Mouse (Mus musculus) natural killer cell, adult 2 months (primary cell): ENCODE results near the gene Mtmr12.

Source experiments
- DNase-seq, 2 experiments: peaks; one replicate each; pipeline ENCODE4 v3.0.0; 2022; ENCODE audit warnings: low spot score in 2 of 2

Mtmr12 gene

DNA sequence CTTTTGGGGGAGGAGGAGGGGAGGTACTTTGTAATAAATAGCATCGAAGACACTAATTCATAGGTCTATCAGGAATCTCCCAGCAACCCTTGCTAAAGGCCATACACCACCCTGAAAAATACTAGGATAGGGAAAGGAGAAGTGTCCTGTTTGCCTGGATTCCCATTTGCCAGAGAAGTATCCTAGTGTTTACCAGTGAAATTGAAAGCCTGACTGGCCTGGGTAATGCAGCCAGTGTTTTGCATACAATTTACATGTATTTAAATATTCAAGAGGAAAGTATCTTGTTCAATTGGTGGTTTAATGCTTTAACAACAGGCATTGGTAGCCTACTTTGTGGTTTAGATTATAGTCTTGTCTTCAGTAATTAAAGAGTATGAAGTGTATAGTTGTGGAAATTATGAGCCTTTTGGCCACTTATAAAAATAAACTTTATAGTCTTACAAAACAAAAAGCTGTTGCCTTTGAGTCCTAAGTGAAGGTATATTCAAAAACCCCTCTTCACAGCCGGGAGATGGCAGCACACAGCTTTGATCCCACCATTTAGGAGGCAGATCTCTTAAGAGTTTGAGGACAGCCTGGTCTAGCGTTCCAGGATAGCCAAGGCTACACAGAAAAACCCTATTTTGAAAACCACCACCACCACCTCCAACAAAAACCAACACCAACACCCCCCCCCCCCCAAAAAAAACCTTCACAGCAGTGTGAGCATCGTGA lies 69.4 kb downstream of the Mtmr12 start:
- DNase-seq = no peak

DNA sequence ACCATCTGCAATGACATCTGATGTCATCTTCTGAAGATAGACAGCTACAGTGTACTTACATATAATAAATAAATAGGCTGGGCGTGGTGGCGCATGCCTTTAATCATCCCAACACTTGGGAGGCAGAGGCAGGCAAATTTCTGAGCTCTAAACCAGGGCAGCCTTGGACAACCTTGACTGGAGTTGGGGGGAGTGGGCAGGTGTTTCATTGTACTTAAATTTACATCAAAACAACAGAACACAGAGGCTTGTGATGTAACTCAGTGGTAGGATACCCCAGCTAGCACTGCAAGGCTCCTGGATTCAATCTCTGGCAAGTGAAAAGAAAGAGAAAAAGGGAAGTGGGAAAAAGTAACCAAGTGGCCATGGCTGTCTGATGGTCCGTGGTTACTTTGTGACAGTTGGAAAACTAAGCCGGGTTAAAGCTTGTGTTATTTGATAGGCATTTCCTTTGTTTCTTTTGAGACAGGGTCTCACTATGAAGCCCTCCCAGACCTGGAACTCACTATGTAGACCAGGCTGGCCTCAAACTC lies 70.3 kb downstream of the Mtmr12 start:
- no peak for DNase-seq

DNA sequence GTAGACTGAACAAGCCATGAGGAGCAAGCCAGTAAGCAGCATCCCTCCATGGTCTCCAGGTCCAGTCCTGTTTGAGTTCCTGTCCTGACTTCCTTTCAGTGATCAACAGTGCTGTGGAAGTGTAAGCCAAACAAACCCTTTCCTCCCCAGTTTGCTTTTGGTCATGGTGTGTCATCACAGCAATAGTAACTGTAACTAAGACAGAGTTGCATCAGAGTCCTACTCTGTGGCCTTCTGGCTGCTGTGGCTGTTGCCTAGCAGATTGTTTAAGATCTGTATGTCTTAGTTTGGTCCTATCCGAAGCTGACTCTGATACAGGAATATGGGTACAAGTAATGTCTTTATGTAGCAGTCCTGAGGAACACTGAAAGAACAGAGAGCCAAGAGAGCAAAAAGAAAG lies 75.0 kb downstream of the Mtmr12 start:
- no peak for DNase-seq

DNA sequence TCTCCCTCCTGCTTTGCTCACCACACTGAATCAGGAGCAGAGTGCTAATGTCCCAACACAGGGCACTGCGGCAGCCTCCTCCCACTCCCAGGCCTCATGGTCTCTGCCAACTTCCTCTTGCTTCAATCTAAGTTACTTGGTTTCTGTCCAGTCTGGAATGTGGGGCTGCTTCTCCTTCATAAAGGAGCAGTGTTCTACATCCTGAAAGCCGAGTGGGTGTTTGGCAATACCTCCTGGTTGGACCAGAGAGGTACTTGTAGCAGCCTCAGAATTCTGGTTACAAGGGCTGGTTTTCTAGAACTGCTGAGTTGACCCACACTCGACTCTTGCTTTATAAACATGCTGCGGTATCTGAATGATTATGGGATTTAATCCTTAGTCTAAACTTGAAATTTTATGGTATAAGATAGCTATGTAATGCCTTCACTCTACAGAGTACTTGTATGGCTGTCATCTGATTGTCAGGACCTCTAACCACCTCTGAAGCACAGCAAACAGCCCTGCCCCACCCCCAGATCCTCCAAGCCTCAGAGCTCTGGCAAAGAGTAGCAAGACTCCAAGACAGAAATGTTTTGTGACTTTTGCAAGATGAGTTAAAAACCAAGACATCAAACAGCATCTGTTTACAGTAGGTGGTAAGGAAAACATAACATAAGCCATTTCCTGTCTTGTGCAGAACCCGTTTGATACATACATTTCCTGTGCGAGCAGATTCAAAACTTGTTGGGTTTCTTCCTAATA lies 80.1 kb downstream of the Mtmr12 start:
- DNase-seq = no peak

DNA sequence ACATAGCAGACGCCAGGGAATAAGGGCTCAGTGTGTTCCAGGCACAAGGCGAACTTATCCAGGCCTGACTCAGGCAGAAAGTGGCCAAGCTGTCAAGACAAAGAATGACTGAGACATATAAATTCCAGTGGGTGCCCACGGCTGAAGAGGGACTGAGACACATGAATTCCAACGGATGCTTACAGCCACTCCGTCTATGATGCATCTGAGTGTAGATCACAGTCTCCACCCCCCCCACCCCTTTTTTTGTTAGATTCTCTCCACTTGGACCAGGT lies 80.6 kb downstream of the Mtmr12 start:
- no peak for DNase-seq

DNA sequence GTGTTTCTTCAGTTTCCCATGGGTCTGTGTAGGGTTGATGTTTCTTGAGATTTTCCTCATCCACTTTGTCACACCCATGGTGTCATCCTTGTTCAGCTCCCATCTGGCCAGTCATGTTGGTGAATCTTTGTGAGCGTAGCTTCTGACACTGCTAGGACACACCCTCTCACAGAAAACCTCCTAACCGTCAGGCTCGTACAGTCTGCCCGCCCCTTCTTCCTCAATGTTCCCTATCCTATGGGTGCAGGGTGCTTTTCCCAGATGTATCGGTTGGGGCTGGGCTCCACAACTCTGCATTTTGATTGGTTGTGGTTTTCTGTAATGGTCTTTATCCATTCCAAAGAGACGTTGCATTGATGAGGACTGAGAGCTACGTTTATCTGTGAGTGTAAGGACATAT lies 85.5 kb downstream of the Mtmr12 start:
- DNase-seq = no peak

DNA sequence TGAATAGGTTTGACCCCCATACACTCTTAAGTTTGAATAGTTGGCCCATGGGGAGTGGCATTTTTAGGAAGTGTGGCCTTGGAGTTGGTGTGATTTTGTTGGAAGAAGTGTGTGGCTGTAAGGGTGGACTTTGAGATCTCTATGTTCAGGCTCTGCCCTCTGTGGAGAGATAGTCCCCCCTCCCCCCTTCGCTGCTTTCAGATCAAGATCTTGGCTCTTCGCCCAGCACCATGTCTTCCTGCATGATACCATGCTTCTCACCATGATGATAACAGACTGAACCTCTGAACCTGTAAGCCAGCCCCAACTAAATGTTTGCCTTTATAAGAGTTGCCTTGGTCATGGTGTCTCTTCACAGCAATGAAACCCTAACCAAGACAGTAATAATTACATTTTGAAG lies 86.9 kb downstream of the Mtmr12 start:
- no peak for DNase-seq

DNA sequence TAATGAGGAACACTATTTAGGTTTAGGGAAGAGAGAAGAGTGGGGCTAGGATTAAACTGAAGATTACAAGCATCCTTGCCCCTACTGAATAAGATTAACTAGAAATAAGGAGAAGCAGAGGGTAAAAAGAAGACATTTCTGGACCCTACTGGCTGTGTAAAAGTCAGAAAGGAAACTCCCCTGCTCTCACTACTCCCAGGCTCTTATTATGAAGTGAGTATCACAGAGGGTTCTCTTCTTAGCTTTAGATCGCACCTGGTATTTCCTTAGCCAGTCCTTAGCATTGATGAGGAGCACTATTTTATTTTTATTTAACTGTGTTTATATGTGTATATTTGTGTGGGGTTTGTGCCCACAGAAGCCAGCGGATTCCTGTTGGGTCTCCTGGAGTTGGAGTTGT lies 91.4 kb downstream of the Mtmr12 start:
- DNase-seq = no peak

DNA sequence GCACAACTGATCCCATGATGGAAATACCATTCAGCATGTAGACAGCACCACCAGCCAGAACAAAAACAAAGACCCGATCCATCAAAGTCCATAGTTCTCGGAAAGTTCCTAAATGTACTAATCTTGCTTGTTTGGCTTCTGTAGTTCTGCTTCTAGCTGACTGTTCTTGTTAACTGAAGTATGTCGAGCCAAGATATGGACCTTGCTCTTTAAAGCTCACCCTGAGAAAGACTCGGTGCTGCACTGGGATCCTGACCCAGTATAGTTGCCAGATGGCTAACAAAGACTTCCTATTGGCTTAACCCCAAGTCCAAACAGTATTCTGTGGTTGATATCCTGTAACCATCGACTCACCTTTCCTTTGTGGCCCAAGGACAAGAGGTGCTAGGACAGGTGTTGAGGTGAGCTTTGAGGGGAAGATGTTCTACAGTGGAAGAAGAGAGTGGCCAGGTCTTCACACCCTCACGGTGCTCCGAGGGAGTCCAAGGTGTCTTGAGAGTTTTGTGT lies 93.5 kb downstream of the Mtmr12 start:
- DNase-seq = no peak

DNA sequence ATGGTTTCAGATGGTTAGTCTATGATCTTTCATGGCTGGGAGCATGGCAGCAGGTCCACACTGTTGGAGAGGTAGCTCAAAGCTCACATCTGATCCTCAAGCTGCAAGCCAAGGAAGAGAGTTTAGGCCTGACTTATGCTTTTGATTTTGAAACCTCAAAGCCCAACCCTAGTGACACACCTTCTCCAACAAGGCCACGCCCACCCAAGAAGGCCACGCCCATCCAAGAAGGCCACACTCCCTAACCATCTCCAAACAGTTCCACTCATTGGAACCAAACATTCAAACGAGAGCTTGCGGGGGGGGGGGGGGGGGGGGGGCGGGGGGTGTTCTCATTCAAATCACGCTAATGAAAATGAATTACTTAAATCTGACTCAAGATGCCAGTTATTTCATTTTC lies 96.9 kb downstream of the Mtmr12 start:
- no peak for DNase-seq

DNA sequence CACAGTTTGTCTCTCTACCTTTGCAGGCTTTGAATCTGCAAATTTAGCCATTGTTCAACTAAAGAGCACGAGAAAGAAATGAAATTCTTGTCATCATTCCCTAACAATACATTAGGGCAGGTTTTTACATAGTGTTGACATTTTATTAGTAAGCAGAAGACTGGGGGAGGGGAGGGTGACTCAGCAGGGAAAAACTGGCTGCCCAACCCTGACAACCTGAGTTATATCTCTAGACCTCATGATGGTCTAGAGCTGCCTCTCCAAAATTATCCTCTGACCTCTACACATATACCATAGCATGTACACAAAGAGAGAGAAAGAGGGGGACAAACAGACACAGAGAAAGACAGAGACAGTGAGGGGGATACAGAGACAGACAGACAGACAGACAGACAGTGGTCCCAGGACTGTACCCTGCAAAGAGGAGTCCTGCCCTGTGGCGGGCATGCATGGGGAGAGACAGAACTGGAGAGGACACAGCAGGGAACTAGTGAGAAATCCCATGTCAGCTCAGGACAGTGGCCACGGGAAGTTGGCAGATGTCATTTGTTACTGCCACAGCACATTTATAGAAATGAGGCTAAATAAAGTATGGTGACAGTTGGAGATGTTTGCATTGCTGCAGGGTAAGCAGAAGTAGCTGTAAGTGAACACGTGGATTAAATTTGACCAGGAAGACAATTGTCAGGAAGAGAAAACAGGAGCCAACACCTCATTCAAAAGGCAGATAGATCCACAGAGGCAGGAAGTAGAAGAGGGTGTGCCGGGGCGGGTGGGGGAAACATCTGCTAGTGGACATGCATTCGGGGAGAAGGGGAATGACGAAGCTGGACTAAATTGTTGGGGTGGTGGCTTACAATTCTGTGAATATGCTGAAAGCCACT lies 101.6 kb downstream of the Mtmr12 start:
- no peak for DNase-seq

DNA sequence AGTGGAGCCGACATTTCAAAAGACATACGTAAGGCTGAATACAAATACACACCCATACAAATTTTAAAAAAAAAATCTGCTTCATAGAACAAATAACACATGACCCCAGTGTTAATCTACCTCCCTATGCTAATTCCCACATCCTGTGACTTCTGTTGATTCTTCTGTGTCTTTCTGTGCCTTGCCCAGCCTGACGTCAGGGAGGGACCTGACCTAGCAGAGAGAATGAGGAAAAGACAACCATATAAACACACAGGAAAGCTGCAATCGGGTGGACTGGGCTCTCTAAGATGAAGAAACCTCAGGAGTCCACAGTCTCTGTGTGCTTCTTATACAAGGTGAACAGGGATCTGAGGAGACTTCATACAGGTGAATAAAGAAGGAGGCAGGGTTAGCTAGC lies 102.3 kb downstream of the Mtmr12 start:
- DNase-seq = no peak

DNA sequence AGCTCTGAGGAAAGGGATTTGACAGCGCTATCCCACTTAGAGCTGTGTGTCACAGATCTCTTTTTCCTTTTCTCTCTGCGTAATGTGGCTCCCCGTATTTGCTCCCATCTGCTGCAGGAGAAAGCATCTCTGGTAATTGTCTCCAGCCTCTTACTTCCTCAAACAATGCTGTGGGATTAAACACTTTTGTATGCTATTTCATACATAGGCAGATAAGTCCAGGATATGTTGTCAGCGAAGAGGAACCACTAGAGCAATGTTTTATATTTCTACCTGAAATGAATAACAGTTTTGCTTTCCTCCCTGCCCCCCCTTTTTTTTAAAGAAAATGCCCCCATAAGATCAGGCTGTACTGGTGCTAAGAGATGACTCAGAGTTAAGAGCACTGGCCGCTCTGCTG lies 103.7 kb downstream of the Mtmr12 start:
- no peak for DNase-seq

DNA sequence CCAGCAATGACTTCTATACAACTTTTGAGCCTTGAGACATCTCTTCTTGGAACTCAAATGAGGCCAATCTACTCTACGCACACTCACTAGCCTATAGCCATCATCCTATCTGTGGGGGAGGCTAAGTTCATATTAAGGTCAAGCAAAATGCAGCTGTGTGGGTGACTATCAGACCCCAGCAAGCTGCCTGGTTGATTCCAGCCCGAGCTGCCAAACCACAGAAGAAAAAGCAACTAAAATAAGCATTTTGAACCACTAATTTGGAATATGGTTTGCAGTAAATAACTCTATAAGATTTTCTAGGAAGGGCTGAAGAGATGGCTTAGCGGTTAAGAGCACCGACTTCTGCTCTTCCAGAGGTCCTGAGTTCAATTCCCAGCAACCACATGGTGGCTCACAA lies 105.8 kb downstream of the Mtmr12 start:
- no peak for DNase-seq

DNA sequence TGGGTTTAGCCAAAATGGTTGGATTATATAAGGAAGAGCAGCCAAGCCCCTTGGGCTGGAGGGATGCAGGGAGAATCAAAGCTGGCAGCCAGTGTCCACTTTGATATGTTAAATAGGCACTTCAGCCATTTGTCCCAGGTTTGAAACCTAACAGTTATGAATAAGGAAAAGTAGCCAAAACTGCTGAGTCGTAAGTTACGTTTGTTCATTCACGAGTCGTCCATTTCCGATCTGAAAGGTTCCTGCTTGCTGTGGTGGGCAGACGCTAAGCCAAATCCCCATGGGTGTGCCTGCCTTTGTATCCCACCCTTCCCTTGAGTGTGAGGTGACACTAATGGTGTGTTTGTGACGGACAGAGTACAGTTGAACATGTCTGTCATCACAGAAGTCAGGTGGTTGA lies 106.6 kb downstream of the Mtmr12 start:
- no peak for DNase-seq

DNA sequence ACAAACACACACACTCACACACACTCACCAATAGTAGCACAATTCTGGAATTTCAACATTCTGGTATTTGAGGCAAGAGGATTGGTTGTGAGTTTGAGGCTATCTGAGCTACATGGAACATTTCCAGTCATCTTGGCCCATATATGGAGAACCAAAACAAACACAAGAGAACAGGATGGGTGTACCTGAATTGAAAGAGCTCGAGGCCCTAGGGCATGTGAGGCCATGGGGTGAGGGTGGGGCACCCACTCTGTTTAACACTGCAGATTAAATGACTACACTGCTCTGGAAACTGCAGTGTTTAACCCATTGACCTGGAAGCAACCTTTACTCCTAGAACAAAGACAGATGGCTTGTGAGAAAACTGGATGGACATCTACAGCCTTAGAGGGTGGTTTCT lies 108.4 kb downstream of the Mtmr12 start:
- no peak for DNase-seq

DNA sequence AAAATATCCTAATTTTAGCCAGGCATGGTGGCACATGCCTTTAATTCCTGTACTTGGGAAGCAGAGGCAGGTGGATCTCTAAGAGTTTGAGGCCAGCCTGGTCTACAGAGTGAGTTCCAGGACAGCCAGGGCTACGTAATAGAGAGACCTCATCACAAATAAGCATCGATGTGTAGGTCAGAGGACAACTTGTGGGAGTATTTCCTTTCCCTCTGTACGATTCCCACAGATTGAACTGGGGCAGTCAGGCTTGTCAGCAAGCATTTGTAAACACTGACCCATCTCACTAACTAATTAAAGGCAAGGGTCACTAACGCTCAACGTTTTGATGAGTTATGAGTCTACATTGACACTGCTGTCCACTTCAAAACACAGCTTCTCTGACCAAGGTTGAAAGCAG lies 109.8 kb downstream of the Mtmr12 start:
- no peak for DNase-seq

DNA sequence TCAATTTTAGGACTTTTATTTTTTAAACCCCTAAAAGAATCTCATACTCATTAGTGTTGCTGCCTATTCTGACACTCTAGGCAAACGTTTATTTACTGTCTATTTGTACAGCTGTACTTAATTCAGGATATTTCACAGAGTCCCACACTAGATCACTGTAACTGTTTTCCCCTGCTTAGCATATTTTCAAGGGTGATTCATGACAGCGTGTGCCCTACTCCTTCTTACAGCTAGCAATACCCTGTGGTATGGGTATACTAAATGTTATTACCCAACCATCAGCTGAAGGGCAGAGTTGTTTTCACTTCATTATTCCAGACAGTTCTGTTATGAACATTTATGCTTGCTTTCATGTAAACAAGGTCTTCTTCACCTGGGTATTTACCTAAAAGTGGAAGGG lies 111.2 kb downstream of the Mtmr12 start:
- DNase-seq = no peak

DNA sequence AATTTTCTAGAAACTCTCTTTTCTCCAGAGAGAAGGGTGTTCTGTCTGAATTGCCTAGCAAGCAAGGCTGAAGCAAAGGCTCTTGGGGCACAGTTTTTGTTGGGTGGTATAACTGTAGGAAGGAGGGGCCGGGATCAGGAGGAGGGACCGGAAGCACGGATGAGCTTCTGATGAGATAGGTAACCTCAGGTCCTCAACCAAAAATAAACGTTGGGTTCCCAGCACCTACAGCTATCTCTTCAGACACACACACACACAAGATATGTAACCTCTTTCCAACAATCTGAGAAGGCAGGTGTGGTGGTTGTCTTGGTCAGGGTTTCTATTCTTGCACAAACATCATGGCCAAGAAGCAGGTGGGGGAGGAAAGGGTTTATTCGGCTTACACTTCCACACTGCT lies 112.5 kb downstream of the Mtmr12 start:
- no peak for DNase-seq

DNA sequence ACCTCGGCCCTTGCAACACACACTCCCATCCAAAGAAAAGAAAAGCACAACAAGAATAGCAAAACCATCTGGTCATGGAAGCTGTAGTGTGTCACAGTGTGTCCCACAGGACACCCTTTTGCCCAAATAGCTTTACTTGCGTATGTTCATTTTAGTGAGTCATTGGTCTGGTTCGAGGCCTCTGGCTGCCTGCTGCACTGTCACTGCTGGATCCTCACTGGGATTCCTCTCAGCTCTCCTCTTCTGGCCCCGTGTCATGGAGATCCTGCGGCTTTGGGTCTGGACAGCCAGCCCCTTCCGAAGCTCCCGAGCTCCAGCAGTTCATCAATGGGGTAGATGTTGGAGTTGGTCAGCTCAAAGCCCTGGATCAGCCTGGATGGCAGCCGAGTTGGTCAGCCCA lies 113.6 kb downstream of the Mtmr12 start:
- no peak for DNase-seq

DNA sequence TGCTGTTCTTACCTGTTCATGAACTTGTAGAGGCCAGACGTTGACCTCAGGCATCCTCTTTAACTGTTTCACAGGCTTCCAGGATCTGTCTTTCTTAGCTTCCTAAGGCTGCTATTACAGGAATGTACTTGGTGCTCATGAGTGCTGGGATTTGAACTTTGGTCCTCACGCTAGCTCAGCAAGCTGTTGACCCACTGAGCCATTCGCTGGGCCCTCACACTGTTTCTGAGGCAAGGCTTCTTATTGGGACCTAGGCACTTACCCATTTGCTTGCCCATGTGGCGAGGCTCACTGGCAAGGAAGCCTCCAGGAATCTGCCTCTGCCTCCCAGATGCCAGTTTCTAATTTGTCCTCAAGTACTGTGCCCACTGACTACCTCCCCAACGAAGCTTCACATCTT lies 115.1 kb downstream of the Mtmr12 start:
- DNase-seq = no peak

DNA sequence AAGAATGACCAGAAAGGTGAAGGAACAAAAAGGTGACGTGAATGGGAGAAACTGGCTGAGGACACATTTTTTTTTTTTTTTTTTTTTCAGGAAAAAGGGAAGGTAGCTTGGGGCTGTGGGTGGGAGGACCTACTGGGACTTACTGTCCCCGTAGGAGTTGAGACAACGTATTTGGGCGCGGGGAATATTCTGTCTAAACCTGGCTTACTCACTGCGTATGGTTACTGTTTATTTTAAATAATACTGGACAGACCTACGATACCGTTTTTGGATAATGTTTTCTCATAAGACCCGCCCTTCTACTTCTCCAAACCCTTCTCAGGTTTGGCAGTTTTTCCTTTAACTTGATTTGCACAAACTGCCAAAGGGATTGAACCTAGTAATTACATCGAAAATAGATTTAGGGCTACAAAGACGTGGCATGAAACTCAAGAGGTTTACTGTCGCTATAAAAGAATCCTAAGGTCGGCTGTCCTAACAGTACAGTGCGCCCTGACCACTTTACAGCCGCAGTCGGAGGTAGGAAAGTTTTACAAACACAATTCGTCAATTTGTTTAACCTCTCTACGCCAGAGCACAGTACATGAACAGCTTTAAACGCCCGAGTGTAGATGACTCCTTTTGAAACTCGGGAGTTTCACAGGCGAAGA lies 115.7 kb downstream of the Mtmr12 start:
- DNase-seq = no peak
